Mouse (Mus musculus): ENCODE measurements around the gene Selenon. TPM values are rescaled to one million over a fixed set of nuclear protein-coding genes. Genes with fewer than 3 reads are reported as not detected.

Gene Selenon
- total RNA-seq, 1 experiment from 2014 or later, result 35.2 TPM

GRCm38 (mm10) chr4:134546814-134547705, 4.9 kb downstream of the Selenon start:
- peak; percentile 59 for DNase-seq

DNA sequence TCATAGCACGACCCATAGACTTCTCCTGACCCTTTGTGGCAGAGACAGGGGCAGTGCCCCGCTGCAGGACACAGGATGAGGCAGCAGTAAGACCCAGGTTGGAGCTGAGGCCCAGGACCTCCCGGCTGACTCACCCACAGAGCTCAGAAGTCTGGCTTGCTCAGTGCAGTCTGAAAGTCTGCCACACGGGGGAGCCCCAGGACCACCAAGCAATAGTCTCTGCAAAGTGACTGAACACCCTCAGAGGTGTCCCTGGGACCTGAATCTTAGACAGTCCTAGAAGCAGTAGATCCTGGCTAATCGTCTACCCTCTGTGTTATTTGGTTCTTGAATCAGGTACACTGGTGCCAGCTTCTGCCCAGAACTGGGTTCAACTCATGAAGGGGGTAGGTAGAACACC, 8.7 kb downstream of the Selenon start:
- DNase-seq, result peak; percentile 95

DNA sequence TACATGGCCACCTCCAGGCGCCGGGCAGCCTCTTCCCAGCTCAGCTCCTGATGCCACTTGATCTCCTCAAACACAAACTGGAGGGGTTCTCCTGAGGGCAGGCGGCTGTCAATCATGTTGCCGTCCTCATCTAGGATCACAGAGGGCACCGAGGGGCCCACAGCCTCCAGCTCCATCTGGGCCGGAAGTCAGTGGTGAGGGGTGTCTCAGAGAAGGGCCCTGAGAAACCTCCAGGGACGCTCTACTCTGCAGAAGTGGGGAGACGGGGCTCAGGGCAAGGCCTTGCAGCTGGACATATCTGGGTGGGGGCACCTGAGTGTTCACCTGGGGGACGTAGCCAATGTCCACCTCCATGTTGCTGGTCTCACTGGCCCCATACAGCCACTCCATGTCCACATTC, 9.2 kb downstream of the Selenon start:
- no peak for DNase-seq

- no peak for DNase-seq
Measured at GRCm38 (mm10) chr4:134538997-134539580, 12.9 kb downstream of the Selenon start.

DNA sequence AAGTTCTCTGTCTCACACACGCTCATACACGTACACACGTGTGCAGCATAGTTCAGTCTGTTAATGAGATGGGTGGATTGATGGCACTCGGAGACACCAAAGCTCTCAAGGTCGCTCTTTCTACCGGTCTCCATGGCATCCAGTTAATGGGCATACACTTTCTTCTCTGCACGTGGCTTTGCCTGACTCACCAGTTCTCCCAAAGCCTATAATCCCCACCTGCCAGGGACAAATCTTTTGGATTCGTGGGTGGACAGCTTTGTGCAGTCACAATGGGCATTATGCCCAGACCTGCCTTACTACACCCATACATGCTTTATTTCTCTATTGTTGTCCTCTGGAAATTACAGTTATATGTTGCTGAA, 16.2 kb downstream of the Selenon start:
- DNase-seq, result peak; percentile 34

- peak; percentile 97 for DNase-seq
Measured at GRCm38 (mm10) chr4:134534932-134535786, 16.8 kb downstream of the Selenon start, which contains the start of gene Mtfr1l. Gene Mtfr1l, minus strand, starts transcription at chr4:134535387.

GRCm38 (mm10) chr4:134534124-134534886, 17.7 kb downstream of the Selenon start:
- DNase-seq, result peak; percentile 81

GRCm38 (mm10) chr4:134533421-134533820, 18.5 kb downstream of the Selenon start:
- no peak for DNase-seq

GRCm38 (mm10) chr4:134532928-134533327, 19.0 kb downstream of the Selenon start:
- no peak for DNase-seq

DNA sequence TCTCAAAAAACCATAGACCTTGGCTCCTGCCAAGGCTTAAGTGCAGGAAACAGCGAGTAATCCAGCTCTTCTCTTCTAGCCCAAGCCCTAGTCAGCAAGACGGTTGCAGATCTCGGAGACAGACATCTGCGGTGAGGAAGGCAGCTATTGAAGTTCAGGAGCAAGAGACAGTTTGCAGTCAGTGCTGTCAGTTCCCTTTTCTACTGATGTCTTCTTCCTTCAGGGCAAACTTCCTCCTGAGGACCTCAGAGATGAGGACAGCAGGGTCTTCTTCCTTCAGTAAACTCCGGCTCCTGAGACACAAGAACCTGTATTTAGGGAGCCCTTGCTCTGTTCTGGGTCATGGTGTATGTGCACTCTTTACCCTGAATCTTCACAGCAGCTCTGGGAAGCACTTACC, 25.7 kb downstream of the Selenon start:
- DNase-seq, result no peak

- DNase-seq, result no peak
Measured at GRCm38 (mm10) chr4:134525806-134526205, 26.2 kb downstream of the Selenon start.

GRCm38 (mm10) chr4:134523447-134523846, 28.5 kb downstream of the Selenon start:
- no peak for DNase-seq

DNA sequence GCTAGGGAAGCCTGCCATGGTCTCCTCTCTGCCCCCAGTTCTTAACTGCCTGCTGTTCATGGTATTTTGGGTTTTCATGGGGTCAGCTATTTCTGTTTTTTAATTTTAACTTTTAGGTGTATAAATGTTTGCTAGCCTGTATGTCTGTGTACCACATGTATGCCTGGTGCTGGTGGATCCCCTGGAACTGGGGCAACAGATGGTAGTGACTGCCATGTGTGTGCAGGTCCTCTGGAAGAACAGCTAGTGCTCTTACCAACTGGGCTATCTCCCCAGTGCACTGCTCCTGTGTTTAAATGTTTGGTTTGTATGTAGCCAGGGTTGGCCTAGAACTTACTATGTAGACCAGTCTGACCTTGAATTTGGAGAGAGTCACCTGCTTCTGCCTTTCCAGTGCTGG, 32.7 kb downstream of the Selenon start:
- DNase-seq, result no peak

DNA sequence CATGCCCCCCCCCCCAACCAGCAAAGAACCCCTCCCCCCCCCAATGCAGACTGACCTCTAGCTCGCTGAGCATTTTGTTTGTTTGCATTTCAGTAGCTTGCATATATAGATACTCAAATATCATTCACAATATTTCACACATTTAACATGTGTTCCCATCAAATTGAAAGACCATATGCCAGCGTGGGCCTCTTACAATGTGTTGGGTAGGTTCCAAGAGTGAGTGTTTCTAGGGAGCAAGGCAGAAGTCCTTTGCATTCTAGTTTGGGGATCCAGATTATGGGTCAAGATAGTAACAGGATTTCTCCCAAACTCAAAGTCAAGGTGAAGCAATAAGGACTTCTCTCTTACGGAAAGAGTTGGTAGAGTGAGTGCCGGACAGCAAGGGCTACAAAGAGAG, 33.4 kb downstream of the Selenon start:
- no peak for DNase-seq

DNA sequence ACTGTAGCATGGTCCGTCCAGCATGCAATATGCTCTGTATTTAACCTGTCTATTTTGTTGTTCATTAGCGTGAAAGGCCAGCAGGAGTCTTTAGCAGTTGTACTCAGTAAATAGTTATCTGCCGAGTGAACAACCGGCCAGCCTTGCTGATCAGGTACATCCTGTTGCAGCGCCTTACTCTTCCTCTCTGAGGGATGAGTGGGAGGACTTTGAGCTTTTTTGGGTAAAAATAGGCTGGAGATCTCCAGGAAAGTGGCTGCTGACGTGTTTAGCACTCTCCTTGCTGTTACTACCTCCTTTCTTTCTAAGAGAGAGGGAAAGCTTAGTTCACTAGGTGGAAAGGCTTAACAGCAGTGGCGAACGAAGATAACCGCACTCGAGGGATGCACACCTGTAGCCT, 34.2 kb downstream of the Selenon start:
- no peak for DNase-seq

GRCm38 (mm10) chr4:134516981-134517380, 35.0 kb downstream of the Selenon start:
- DNase-seq, result peak; percentile 58

- no peak for DNase-seq
Measured at GRCm38 (mm10) chr4:134515614-134516013, 36.4 kb downstream of the Selenon start.

DNA sequence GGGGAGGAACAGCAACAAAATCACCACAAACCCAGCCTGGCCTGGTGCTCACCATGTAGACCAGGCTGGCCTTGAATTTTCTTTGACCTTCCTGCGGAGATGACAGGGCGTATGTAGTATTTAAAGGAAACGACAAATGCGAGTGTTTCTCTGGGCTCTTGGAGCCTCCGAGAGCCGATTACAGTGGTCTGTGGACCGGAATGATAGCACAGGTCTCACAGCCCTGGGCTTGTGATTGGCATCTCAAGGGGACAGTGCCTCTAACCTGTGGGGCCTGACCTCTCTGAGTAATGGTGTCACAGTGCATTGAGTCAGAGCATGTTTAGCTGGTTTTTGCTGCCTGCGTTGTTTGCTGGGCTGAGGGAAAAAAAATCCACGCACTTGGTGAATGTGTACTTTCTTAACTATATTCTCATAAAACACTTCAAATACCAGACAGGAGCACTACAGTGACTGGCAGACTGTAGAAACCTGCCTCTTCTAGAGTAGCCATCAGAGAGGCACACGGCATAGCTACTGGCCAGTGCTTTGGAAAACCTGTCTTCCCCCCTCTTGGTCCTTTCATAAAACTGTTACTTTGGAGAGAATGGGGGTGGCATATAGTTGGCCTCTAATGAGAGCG, 37.5 kb downstream of the Selenon start:
- no peak for DNase-seq

DNA sequence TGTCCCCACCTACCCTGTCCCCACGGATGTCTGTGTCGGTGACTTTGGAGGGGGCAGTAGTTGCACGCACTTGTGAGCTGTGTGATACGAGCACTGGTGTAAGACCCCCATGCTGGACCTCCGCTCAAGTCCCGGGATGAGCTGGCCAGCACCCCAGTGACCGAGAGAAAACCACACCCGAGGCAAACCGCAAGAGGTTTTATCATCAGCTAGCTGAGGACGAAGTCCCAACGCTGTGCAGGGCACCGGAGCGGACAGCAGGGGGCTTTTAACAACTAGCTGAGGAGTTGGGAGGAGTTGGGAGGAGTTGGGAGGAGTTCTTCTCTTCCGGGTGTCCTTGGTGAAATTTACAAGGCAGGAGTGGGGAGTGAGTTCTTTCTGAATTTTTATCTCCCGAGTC, 39.2 kb downstream of the Selenon start:
- peak; percentile 78 for DNase-seq

GRCm38 (mm10) chr4:134511730-134512129, 40.2 kb downstream of the Selenon start:
- no peak for DNase-seq

GRCm38 (mm10) chr4:134510845-134511411, 41.0 kb downstream of the Selenon start, which contains the start of gene Aunip:
Gene Aunip, plus strand, starts transcription at chr4:134510999.
- peak; percentile 96 for DNase-seq

Data from adrenal gland, postnatal 25 days (tissue).